Mouse (Mus musculus): ENCODE data around the gene Epha6. TPM values are rescaled to one million over a fixed set of nuclear protein-coding genes. Genes with fewer than 3 reads are reported as not detected.
"Not testable (repeated sequence)": the region's sequence is repeated elsewhere in the genome, so short reads cannot be mapped to it uniquely, and the experiment has no call there.

The Epha6 gene
- polyA plus RNA-seq, 2 experiments from 2014 or later: not detected

DNA sequence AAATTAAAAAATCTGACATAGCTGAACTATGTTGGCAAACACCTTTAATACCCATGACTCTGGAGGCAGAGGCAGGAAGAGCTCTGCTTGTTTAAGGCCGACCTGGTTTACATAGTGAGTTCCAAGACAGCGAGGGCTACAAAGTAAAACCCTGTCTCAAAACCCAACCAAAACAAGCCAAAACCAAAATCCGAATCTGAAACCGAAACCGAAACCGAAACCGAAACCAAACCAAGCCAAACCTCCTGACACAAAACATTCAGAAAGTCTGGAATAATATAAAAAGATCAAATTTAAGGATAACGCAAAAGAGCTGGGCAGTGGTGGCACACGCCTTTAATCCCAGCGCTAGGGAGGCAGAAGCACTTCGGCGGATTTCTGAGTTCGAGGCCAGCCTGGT is 725.3 kb downstream of the Epha6 start:
- no peak for ATAC-seq

GRCm38 (mm10) chr16:59871792-59872191 is 733.5 kb downstream of the Epha6 start:
- ATAC-seq: no peak

GRCm38 (mm10) chr16:59854160-59854717 is 751.1 kb downstream of the Epha6 start:
- ATAC-seq: no peak

DNA sequence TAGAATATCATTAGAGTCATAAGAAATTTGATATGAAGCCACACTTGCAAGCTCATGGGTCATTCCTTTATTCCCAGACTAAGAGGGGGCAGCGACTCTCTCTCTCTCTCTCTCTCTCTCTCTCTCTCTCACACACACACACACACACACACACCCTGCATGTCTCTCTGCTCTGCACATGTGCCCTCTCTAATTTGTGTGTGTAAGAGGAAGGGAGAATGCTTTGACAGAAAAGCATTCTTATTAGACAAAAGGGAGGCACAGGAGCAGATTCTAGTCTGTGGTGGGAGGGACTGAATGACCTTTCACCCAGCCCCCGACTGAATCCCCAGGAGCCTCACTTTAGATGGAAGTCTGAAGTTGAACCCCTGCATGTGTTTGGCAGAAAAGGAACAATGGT is 752.6 kb downstream of the Epha6 start:
- ATAC-seq: no peak

GRCm38 (mm10) chr16:59846574-59846973 is 758.8 kb downstream of the Epha6 start:
- no peak for ATAC-seq

- ATAC-seq: no peak
Observed at GRCm38 (mm10) chr16:59836778-59837177, 768.6 kb downstream of the Epha6 start.

DNA sequence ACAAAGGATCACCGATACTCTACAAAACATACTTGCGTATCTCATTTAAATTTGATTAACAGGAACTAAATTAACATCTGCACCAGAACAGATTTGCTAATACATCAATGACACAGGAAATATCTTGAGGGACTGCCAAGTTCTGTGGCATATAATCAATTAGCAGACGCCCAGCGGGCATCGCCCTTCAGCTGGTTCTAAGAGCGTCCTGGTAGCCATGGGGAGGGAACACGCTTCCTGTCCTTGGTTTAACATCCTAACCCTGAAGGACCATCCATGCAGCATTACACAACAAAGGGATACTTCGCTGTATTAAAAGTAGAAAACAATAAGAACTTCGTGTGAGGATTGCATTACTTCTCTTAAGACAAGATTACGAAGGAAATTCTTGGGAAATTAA is 769.0 kb downstream of the Epha6 start:
- ATAC-seq: no peak

DNA sequence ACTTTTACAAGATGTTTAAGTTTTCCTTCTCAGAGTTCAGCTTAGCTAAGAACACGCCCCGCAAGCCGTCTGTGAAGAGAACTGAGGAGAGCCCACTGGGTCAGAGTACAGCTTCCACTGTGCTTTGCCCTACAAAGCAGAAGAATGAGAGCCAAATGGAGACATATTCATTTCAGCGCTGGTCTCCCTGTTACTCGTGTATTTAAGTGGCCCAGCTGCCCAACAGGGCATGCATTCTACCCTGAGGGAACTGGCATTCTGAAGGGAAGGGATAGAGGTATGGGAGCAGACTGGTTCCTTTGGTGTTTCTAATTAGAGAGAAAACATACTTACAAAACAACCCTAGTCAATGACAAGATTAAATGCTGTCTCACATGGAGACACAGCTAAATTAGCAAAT is 772.9 kb downstream of the Epha6 start:
- no peak for ATAC-seq

GRCm38 (mm10) chr16:59829655-59830054 is 775.7 kb downstream of the Epha6 start:
- ATAC-seq: no peak

DNA sequence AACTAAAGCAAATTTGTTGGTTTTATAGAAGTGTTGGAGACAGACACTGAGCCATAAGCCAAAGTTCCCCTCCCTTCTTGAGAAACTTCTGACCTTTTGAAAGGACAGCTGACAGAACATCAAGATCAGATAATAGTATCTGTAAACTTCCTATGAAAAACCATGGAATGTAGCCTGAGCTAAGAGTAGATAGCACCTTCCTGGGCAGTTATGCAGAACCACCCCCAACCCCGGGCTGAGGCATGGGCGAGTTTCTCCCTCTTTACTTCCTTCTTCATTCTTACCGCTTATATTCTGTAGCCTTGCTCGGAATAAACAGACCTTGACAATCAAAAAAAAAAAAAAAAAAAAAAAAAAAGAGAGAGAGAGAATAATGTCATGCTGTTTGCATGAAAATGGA is 805.5 kb downstream of the Epha6 start:
- ATAC-seq: not testable (repeated sequence)

DNA sequence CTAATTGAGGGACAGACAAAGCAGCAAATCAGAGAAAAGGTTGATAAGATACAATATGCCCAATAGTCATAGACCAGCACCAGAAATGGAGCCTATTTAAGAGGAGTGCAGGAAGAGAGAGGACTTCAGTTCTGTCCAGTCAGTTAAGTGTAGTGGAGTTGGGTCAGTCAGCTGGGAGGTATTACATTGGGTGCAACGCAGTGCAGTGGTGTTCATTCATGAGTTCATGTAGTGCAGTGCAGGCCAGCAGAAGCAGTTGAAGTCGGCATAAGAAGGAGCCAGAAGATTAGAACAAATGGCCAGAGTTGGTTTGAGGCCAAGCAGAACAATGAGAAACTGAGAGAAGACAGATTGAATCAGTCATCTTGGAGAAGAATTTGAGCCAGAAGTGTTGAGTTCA is 833.0 kb downstream of the Epha6 start:
- ATAC-seq: no peak

DNA sequence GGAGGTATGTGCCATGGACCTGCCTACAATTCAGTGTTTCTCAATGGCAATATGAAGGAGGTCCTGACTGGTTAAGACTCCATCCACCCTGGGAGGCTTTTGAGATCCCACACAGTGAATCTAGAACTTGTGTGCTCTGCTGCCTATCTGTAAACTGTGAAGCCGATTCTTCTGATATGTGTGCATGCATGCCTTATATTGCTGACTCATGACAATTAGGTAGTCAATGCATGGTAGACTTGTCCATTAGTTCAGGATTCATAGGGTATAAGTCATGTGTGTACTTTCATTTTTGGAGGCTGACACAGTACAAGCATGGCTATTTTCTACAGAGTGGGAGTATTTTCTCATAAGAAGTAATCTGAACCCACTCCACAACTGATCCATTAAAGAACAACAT is 834.9 kb downstream of the Epha6 start:
- no peak for ATAC-seq

DNA sequence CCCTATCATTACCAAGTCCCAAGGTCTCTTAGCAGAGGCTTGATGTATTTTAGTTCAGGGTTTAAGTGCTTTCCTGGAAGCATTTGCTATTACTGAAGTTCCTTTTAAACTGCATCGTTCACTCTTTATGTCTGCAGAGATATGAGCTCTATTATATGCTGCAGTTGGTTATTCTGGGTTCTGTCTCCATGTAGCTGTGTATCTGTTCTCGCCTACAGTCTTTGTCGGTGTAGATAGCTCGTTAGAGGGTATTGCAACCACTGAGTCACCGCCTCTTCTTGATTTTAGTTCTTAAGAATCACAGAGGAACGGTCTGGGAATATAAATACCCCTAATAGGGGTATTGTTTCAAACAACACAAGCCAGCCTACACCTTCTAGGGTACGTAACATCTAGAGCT is 835.4 kb downstream of the Epha6 start:
- no peak for ATAC-seq

- no peak for ATAC-seq
Observed at GRCm38 (mm10) chr16:59760875-59761274, 844.5 kb downstream of the Epha6 start.

DNA sequence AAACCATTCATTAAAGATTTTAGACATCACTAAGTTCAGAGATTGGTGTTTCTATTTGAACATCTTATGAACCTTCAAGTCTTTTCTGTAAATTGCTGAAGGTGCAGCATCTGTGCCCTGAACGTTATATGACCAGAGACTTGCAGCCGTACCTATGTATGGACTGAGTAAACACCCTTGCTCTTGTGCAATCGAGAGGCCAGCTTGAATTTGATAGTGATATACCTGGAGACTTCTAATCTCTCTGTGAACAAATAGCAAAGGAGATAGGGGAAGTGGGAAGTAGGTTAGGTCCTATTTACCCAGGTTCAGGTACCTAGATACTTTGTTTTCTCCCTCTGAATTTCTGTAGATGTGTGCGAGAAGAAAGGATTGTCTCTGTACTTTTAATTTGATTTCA is 854.4 kb downstream of the Epha6 start:
- no peak for ATAC-seq

GRCm38 (mm10) chr16:59743669-59744068 is 861.7 kb downstream of the Epha6 start:
- no peak for ATAC-seq

DNA sequence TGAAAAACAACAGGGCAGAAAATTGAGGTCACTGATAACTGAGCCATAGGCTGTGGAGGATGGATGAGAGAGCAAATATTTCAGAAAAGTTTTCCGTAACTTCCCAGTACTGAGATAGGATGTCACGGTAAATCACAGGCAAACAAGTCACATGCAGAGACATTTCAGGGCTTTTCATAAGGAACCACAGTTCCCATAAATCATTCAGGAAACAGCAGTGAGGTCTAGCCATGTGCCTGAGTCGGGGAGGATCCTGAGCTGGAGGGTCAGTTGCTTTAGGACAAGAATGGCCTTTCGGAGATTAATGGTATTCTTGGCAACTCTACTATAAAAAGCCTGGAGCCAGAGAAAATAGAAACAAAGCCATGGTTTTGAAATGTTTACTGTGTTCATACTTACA is 889.8 kb downstream of the Epha6 start:
- ATAC-seq: no peak

DNA sequence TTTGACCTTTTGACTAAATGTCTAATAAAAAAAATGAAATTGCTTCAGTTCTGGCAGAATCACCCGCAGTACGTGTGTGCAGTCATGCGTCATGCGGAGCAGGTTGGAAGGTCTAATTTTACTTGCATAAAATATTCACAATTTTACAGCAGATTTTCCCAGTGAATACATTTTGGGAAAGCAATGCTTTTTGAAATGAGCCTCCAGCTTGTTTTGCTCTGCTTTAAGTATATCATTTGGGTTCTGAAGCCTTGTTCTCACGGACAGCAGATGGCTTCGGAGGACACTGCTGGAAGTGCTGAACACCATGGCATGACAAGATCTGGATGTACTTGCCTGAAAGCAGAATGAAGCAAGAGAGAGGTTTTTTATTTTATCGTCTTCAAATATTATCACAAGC is 912.1 kb downstream of the Epha6 start:
- ATAC-seq: no peak

GRCm38 (mm10) chr16:59689120-59689519 is 916.2 kb downstream of the Epha6 start:
- ATAC-seq: no peak

GRCm38 (mm10) chr16:59685135-59685534 is 920.2 kb downstream of the Epha6 start:
- no peak for ATAC-seq

DNA sequence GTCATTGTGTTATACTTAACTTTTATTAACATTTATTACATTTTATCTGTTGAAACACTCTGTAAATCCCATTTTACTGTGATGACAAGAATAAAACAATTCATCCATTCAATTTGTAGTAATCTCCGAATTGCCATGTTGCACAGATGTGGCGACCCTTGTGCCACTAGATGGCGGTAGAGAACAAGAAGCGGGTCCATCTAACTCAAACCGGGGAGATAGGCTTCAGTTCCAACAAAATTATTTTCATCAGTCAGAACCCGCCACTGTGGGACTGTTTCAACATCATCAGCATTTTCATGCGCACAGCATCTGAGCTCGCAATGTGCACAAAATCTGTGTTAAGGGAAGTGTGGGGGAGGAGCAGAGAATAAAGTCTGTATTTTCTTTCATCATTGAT is 921.9 kb downstream of the Epha6 start:
- ATAC-seq: peak; percentile 74

DNA sequence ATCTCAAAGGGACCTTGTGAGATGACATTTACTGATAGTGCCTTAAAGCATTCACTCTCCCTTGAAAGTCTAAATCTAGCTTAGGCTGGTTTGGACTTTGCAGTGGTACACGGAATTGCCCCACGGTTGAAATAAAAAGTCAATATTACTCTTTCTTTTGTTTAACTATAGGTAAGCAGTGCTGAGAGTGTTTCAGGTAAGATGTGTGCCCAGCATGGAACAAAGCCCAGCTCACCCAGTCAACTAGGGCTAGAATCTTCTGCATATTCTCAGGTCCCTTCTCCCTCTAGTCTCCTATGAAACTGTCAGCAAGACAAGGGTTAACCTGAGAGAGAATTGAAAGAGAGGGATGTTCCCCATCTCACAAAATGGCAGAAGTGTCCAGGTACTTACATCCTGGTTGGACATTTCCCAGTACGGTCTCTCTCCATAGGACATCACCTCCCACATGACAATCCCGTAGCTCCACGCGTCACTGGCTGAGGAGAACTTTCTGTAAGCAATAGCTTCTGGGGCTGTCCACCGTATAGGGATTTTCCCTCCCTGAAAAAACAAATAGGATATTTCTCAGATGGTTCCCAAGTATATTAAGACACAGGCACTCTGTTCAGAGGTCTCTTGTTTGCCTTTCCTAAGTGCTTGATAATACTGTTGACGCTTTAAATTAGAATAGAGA is 923.0 kb downstream of the Epha6 start:
- no peak for ATAC-seq

DNA sequence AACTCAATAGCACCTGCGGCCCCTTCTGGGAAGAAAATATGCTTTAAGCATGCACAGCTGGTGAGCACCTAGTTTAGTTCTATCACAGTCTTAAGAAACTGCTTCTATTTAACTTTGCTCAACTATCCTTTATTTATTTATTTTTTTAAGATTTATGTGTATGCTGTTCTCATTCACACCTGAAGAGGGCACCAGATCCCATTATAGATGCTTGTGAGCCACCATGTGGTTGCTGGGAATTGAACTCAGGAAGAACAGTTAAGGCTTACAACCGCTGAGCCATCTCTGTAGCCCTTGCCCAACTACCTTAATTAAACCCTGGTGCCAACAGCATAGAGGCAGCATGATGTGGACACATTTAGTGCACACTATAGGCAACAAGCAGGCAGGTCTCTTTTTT is 938.4 kb downstream of the Epha6 start:
- ATAC-seq: no peak

DNA sequence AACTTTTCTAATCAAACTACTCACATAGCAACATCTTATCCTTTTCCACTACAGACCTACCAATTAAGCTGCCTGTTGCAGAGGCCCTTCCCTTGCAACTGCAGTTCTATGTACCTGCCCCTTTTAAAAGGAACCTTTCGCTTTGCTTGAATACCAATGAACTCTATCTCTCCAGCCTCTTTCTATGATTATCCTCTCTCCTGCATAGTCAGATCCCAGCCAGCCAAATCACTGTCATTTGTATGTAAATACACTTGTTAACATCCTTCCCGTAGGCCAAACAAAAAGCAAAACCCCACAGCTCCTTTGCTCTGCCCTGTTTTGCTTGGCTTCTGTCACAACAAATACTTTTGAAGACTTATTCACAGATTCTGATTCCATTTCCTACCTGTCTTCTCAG is 961.6 kb downstream of the Epha6 start:
- no peak for ATAC-seq

GRCm38 (mm10) chr16:59639985-59640384 is 965.3 kb downstream of the Epha6 start:
- no peak for ATAC-seq

Measured in CD4-positive, CD25-positive, alpha-beta regulatory T cell, adult 4 months (primary cell).